Mouse (Mus musculus) embryonic fibroblast, embryonic 13.5 days (primary cell): ENCODE data around the gene Zfp821.

Source experiments
- CTCF ChIP-seq: IDR thresholded peaks from 2 replicates; pipeline ENCODE4 v1.5.1; 2011; ENCODE audit warnings: mild to moderate bottlenecking, control low read depth, low read length, moderate library complexity, borderline replicate concordance; ENCODE audit not compliant: insufficient read depth
- POLR2A ChIP-seq: IDR thresholded peaks from 2 replicates; pipeline ENCODE4 v1.6.1; 2011; ENCODE audit warnings: low read depth, mild to moderate bottlenecking, control low read depth, low read length, moderate library complexity

DNA sequence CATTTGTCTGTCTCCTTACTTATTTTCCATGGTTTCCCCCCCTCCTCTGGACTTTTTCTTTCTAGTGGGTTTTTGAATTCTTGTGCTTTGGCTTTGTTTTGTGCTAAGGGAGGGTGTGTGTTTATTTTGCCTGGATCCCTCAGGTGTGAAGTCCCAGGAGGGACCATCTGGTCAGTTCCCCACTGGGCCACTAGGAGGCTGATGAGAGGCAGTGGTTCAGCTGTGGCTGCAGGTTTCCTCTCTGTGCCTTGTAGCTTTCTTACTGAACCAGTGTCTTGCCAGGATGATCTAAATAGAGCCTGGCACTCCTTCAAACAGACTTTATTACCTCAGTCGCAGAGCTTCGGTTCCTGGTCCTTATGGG is 1.5 kb downstream of the Zfp821 start:
- TF ChIP-seq POLR2A = no peak
- peak; percentile 61; the same call in 1 of the 2 replicates for TF ChIP-seq CTCF
